Mouse (Mus musculus): Measurements from ENCODE around the gene Ndufa7.

GRCm38 (mm10) chr17:33788732-33789131 lies 35.6 kb upstream of the Ndufa7 start:
- no peak for TF ChIP-seq POLR2A (IDR thresholded peaks at IDR 0.05; ENCODE audit: low read depth, low read length)
- TF ChIP-seq CTCF (IDR thresholded peaks at IDR 0.05; ENCODE audit: extremely low read depth, insufficient read length, insufficient replicate concordance, low read depth, low read length) = no peak

All from small intestine, adult 2 months (tissue).